ENCODE assay signal across 31 mouse cellular contexts in the genomic region with DNA sequence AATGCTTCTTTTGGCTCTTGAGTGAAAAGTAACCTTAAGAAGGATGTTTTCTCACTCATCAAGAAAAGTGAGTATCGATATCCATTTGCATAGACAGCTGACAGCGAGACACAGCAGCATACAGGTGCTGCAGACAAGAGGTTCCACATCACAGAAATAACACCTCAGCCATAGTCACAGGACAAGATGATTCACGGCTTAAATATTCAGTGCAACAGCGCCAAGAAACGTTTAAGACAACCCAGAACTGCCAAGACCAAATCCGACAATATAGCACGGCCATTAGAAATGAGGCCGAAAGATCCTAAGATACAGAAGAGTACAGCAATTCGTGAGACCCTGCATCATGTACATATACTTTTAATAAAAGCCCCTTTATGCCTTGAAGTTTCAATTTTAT.
"Had no signal": no experiment of that assay in that cellular context is flagged by ENCODE, and none has a peak within 500 bp of the region (broad histone marks: within the 10 kb centered on the region; RNA-seq: fewer than 3 reads in every experiment).

No protein-coding gene starts in this region.

- H3K27ac ChIP-seq: left cerebral cortex, adult 2 months; limb, embryonic 10.5 days; limb, embryonic 12.5 days; limb, embryonic 13.5 days; limb, embryonic 15.5 days; liver, embryonic 12.5 days; liver, embryonic 13.5 days; liver, embryonic 14.5 days; liver, embryonic 15.5 days; lung, embryonic 15.5 days; macrophage; midbrain, embryonic 12.5 days; midbrain, embryonic 13.5 days; midbrain, embryonic 15.5 days; neural tube, embryonic 12.5 days had no signal

- H3K4me1 ChIP-seq: limb, embryonic 10.5 days; limb, embryonic 12.5 days; limb, embryonic 13.5 days; limb, embryonic 15.5 days; liver, embryonic 12.5 days; liver, embryonic 13.5 days; liver, embryonic 15.5 days; lung, embryonic 15.5 days; megakaryocyte, embryonic 14.5 days; midbrain, embryonic 12.5 days; midbrain, embryonic 13.5 days; midbrain, embryonic 15.5 days; neural tube, embryonic 12.5 days had no signal

- H3K4me2 ChIP-seq: limb, embryonic 12.5 days; limb, embryonic 13.5 days; limb, embryonic 15.5 days; liver, embryonic 11.5 days; liver, embryonic 12.5 days; liver, embryonic 13.5 days; liver, embryonic 15.5 days; lung, embryonic 14.5 days; lung, embryonic 15.5 days; midbrain, embryonic 12.5 days; midbrain, embryonic 13.5 days; midbrain, embryonic 15.5 days; neural tube, embryonic 12.5 days had no signal

- H3K9me3 ChIP-seq: limb, embryonic 10.5 days; limb, embryonic 12.5 days; limb, embryonic 13.5 days; limb, embryonic 15.5 days; liver, embryonic 12.5 days; liver, embryonic 13.5 days; liver, embryonic 15.5 days; lung, embryonic 15.5 days; megakaryocyte, embryonic 14.5 days; midbrain, embryonic 12.5 days; midbrain, embryonic 13.5 days; midbrain, embryonic 15.5 days; neural tube, embryonic 12.5 days had no signal

- ATAC-seq: liver, embryonic 12.5 days; liver, postnatal 0 days; lung, postnatal 0 days; midbrain, embryonic 13.5 days; midbrain, embryonic 15.5 days; midbrain, embryonic 16.5 days had no signal

- H3K27me3 ChIP-seq: limb, embryonic 12.5 days; limb, embryonic 13.5 days; limb, embryonic 15.5 days; liver, embryonic 12.5 days; liver, embryonic 13.5 days; liver, embryonic 15.5 days; lung, embryonic 15.5 days; megakaryocyte, embryonic 14.5 days; midbrain, embryonic 12.5 days; midbrain, embryonic 13.5 days; neural tube, embryonic 12.5 days had no signal

- H3K9ac ChIP-seq: limb, embryonic 12.5 days; limb, embryonic 13.5 days; limb, embryonic 15.5 days; liver, embryonic 12.5 days; liver, embryonic 13.5 days; liver, embryonic 14.5 days; liver, embryonic 15.5 days; liver, postnatal 0 days; lung, embryonic 14.5 days; lung, embryonic 15.5 days; midbrain, embryonic 12.5 days; midbrain, embryonic 13.5 days; midbrain, embryonic 15.5 days; neural tube, embryonic 12.5 days had no signal

- H3K36me3 ChIP-seq: limb, embryonic 10.5 days; limb, embryonic 12.5 days; limb, embryonic 13.5 days; limb, embryonic 15.5 days; liver, embryonic 12.5 days; liver, embryonic 13.5 days; liver, embryonic 15.5 days; lung, embryonic 15.5 days; midbrain, embryonic 12.5 days; midbrain, embryonic 13.5 days; midbrain, embryonic 15.5 days; neural tube, embryonic 12.5 days had no signal

- DNase-seq: left cerebral cortex, postnatal 4 days; liver; liver, embryonic 13.5 days; liver, postnatal 0 days; lung, adult 18-20 months; lung, adult 2 months; lung, embryonic 14.5 days; lung, postnatal 10 days; lung, postnatal 14 days; lung, postnatal 36 days; lung, postnatal 4 days; midbrain, embryonic 14.5 days had no signal

- H3K4me3 ChIP-seq: left cerebral cortex, adult 2 months; limb, embryonic 10.5 days; limb, embryonic 12.5 days; limb, embryonic 13.5 days; limb, embryonic 15.5 days; liver, embryonic 12.5 days; liver, embryonic 13.5 days; liver, embryonic 15.5 days; lung, embryonic 15.5 days; megakaryocyte, embryonic 14.5 days; midbrain, embryonic 12.5 days; midbrain, embryonic 13.5 days; midbrain, embryonic 15.5 days; myocyte; neural tube, embryonic 12.5 days had no signal
